Mouse (Mus musculus): ENCODE measurements around the gene Gm5114. TPM values are rescaled to one million over a fixed set of nuclear protein-coding genes. Genes with fewer than 3 reads are reported as not detected.

Gene Gm5114
- not detected for polyA plus RNA-seq (2017; shearing (Covaris generic))

GRCm38 (mm10) chr7:39413060-39413459, at the start of gene Gm5114:
TSS of gene Gm5114 (minus strand) at chr7:39413160.

Other genes with a start within 250 kb of the Gm5114 start
- 1 to 10 TPM; 1.8 to 3.5 TPM for gene Zfp619, start 104.6 kb upstream of the Gm5114 start, polyA plus RNA-seq (2017; shearing (Covaris generic))

Measured in inflammation-experienced regulatory T-cells (primary cell).